Mouse (Mus musculus) intestine, embryonic 16.5 days (tissue): ENCODE data around the gene Tomt. TPM values are rescaled to one million over a fixed set of nuclear protein-coding genes. Genes with fewer than 3 reads are reported as not detected.
A peak's percentile ranks its signal among the peaks of the same experiment; 100 is the strongest.

Experiments used
- ATAC-seq: fragments of 200-750 bp; cut with Nextera tagmentation; 2 replicates; pipeline ENCODE4 v1.8.0; 2017; ENCODE audit warnings: moderate TSS enrichment, moderate library complexity
- H3K27ac ChIP-seq: fragments of 300-500 bp; sonication (generic); 2 replicates; pipeline ENCODE4 v1.5.1; 2014; ENCODE audit warnings: mild to moderate bottlenecking, low read length
- H3K27me3 ChIP-seq: fragments of 300-500 bp; sonication (generic); replicated peaks from 2 replicates; pipeline ENCODE4 v1.6.1; 2014; ENCODE audit warnings: low read length, control low read depth, mixed read lengths; ENCODE audit not compliant: control insufficient read depth, insufficient read depth
- H3K36me3 ChIP-seq: fragments of 300-500 bp; sonication (generic); 2 replicates; pipeline ENCODE4 v1.6.1; 2014; ENCODE audit warnings: low read length, control low read depth; ENCODE audit not compliant: control insufficient read depth, insufficient read depth
- H3K4me1 ChIP-seq: fragments of 300-500 bp; sonication (generic); 2 replicates; pipeline ENCODE4 v1.6.1; 2014; ENCODE audit warnings: low read length, control low read depth, mixed read lengths; ENCODE audit not compliant: control insufficient read depth, insufficient read depth
- H3K4me2 ChIP-seq: fragments of 300-500 bp; sonication (generic); 2 replicates; pipeline ENCODE4 v1.6.1; 2014; ENCODE audit warnings: low read depth, low read length, control low read depth
- H3K4me3 ChIP-seq: fragments of 300-500 bp; sonication (generic); 2 replicates; pipeline ENCODE4 v1.5.1; 2014; ENCODE audit warnings: mild to moderate bottlenecking, low read length
- H3K9ac ChIP-seq: fragments of 300-500 bp; sonication (generic); 2 replicates; pipeline ENCODE4 v1.6.1; 2014; ENCODE audit warnings: low read depth, low read length
- H3K9me3 ChIP-seq: fragments of 300-500 bp; sonication (generic); 2 replicates; pipeline ENCODE4 v1.6.1; 2016; ENCODE audit warnings: low read length, control low read depth; ENCODE audit not compliant: control insufficient read depth
- WGBS: fragments of 180-500 bp; shearing (Covaris S2); extraction: QIAGEN DNeasy Blood & Tissue Kit; methylation state at CpG from one replicate; pipeline ENCODE4 v1.1.7; 2014; 5-methylcytosine and 5-hydroxymethylcytosine counted together
- polyA plus RNA-seq: library from polyadenylated mRNA; unstranded; fragments of >200 nt; fragmentation: Nextera tagmentation; extraction: Ambion mirVana; gene quantifications from 2 replicates; pipeline ENCODE4 v1.2.1, GENCODE M21; 2015

The Tomt gene
- polyA plus RNA-seq, 1 experiment from 2014 or later = 0.24 TPM

DNA sequence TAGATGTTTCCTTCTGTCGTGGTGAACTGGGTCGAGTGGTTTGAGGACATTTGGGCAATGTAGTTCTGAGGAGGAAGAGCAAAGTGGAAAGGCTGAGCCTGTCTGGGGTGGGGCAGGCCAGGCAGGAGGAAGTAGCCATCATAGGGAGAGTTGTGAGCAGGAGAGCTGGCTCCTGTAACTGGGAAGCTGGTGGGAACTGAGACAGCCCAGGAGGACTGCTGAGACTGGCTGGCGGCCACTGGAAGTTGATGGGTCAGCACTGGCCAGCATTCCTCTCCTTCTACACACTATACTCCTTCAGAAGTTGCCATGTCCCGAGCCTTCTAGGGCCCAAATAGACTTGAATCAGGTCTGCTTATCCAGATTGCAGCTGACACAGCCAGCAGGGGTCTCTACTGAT is 2.2 kb upstream of the Tomt start:
- 0 out of 2 replicates have a peak overlapping the region, but pooled peaks have one; percentile 22 for H3K9ac ChIP-seq
- H3K4me3 ChIP-seq = no peak overlapping the region
- H3K4me2 ChIP-seq = 0 out of 2 replicates have a peak overlapping the region, but pooled peaks have one; percentile 16
- peaks cover 21% of the 10 kb centered on the region for H3K4me1 ChIP-seq
- no peak for ATAC-seq
- no peaks in the 10 kb centered on the region for H3K9me3 ChIP-seq
- 0 out of 2 replicates have a peak overlapping the region, but pooled peaks have one; percentile 14 for H3K27ac ChIP-seq
- no peaks in the 10 kb centered on the region for H3K27me3 ChIP-seq
- peaks cover 14% of the 10 kb centered on the region for H3K36me3 ChIP-seq
- WGBS = 67% methylated on average over 4 of the region's 4 CpGs

GRCm38 (mm10) chr7:101906696-101907095 is 537 bp upstream of the Tomt start:
- H3K27ac ChIP-seq = peak overlapping the region; percentile 99
- WGBS = 59% methylated on average over 8 of the region's 8 CpGs
- peak overlapping the region; percentile 68 for H3K4me2 ChIP-seq
- no peak for ATAC-seq
- H3K9me3 ChIP-seq = no peaks in the 10 kb centered on the region
- peaks cover 21% of the 10 kb centered on the region for H3K4me1 ChIP-seq
- peak overlapping the region; percentile 95 for H3K9ac ChIP-seq
- peaks cover 9% of the 10 kb centered on the region for H3K36me3 ChIP-seq
- peak overlapping the region; percentile 91 for H3K4me3 ChIP-seq
- H3K27me3 ChIP-seq = no peaks in the 10 kb centered on the region

- WGBS = under 1% methylated on average over 61 of the region's 61 CpGs
- H3K36me3 ChIP-seq = peaks cover 6% of the 10 kb centered on the region
These were observed 435 bp downstream of the Tomt start, which contains the start of gene Lamtor1 for GRCm38 (mm10) chr7:101905561-101906286. Gene Lamtor1 (plus strand): TSS chr7:101905904.

DNA sequence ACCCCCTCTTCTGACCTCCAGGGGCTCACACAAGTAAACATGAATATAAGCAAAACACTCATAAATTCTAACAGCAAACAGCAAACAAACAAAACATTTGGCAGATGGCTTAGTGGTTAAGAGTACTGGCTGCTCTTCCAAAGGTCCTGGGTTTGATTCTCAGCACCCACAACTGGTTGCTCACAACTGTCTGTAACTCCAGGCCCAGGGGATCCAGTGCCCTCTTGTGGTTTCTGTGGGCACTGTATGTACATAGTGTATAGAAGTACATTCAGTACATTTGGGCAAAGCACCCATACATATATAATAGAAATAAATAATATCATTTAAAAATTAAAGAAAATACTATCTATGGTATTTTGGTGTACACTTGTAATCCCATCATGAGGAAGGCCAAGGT is 3.3 kb downstream of the Tomt start:
- Histone ChIP-seq H3K27ac (no peak overlapping the region), H3K9ac (no peak overlapping the region), H3K9me3 (no peaks in the 10 kb centered on the region), H3K4me1 (peaks cover 14% of the 10 kb centered on the region), H3K4me2 (no peak overlapping the region), H3K4me3 (no peak overlapping the region), H3K36me3 (no peaks in the 10 kb centered on the region), H3K27me3 (no peaks in the 10 kb centered on the region)
- no peak for ATAC-seq

More at GRCm38 (mm10) chr7:101905561-101906286, 435 bp downstream of the Tomt start, which contains the start of gene Lamtor1:
- H3K27ac ChIP-seq = peak within 1 kb of the TSS; percentile 99
- no peaks in the 10 kb centered on the region for H3K27me3 ChIP-seq
- H3K4me2 ChIP-seq = peak within 1 kb of the TSS; percentile 68
- peak; percentile 97 for ATAC-seq
- H3K4me1 ChIP-seq = peaks cover 21% of the 10 kb centered on the region
- peak within 1 kb of the TSS; percentile 95 for H3K9ac ChIP-seq
- H3K9me3 ChIP-seq = no peaks in the 10 kb centered on the region
- peak within 1 kb of the TSS; percentile 91 for H3K4me3 ChIP-seq

GRCm38 (mm10) chr7:101901969-101902368 is 4.2 kb downstream of the Tomt start:
- 93% methylated on average over 10 of the region's 10 CpGs for WGBS
- no peak for ATAC-seq
- H3K36me3 ChIP-seq = no peaks in the 10 kb centered on the region
- H3K9ac ChIP-seq = no peak overlapping the region
- H3K27ac ChIP-seq = no peak overlapping the region
- H3K27me3 ChIP-seq = no peaks in the 10 kb centered on the region
- H3K4me2 ChIP-seq = no peak overlapping the region
- no peaks in the 10 kb centered on the region for H3K9me3 ChIP-seq
- no peak overlapping the region for H3K4me3 ChIP-seq
- peaks cover 9% of the 10 kb centered on the region for H3K4me1 ChIP-seq

- H3K4me1 ChIP-seq = peaks cover 4% of the 10 kb centered on the region
- no peak for ATAC-seq
- no peaks in the 10 kb centered on the region for H3K36me3 ChIP-seq
- H3K9ac ChIP-seq = peak overlapping the region; percentile 14; the same call in 1 of the 2 replicates
- H3K27ac ChIP-seq = no peak overlapping the region
- H3K27me3 ChIP-seq = no peaks in the 10 kb centered on the region
- no peaks in the 10 kb centered on the region for H3K9me3 ChIP-seq
- 93% methylated on average over 16 of the region's 16 CpGs for WGBS
- H3K4me2 ChIP-seq = no peak overlapping the region
- no peak overlapping the region for H3K4me3 ChIP-seq
These were observed 5.6 kb downstream of the Tomt start for GRCm38 (mm10) chr7:101900331-101901097.

DNA sequence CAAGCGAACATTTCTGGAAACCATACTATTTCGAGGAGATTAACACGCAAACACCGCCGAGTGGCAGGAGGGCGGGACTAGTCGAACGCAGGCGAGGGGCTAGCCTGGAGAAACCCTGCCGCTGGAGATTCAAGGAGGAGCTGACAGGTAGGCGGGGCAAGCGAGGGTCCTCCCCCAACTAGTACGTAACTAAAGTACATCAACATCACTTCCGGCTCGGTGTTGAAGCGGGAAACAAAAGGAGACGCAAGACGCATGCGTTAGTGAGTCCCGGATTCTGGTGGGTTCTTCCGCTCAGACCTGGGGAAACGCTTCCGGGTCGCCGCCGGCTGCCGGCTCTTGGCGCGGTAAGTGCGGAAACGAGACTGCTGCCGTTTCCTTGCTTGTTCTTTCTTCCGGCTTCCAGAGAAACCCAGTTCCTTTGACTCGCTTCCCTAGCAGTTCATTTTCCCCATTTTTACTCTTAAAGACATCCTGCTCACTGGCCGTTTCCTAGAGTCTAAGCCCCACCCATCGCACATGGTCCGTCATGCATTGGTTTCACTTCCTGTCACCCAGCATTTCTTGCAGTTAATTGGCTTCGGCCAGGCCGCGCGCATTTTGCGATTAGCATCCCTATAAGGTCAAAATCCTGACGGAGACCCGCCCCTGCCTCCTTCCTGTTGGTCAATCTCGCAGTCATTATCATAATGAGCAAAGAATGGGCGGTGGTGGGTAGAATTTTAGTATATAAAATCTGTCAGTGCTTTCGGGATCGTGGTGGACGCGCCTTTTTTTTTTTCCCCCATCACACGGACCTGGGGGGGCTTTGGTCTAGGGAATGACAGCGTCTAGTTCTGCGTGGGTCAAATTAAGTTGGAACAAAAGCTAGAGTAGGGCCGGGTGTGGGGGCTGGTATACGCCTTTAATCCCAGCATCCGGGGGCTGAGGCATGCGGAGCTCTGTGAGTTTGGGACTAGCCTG is 9.8 kb downstream of the Tomt start:
- WGBS = under 1% methylated on average over 57 of the region's 57 CpGs
- no peaks in the 10 kb centered on the region for H3K36me3 ChIP-seq
- H3K4me1 ChIP-seq = no peaks in the 10 kb centered on the region; the same call in 1 of the 2 replicates
- no peaks in the 10 kb centered on the region for H3K9me3 ChIP-seq
- peak overlapping the region; percentile 67 for H3K4me3 ChIP-seq
- ATAC-seq = peak; percentile 99
- H3K9ac ChIP-seq = peak overlapping the region; percentile 69
- peak overlapping the region; percentile 87 for H3K27ac ChIP-seq
- H3K27me3 ChIP-seq = no peaks in the 10 kb centered on the region
- H3K4me2 ChIP-seq = peak overlapping the region; percentile 61

GRCm38 (mm10) chr7:101895695-101896094 is 10.5 kb downstream of the Tomt start:
- WGBS = 30% methylated on average over 9 of the region's 9 CpGs
- Histone ChIP-seq H3K9me3 (no peaks in the 10 kb centered on the region), H3K27ac (peak overlapping the region; percentile 56), H3K4me3 (peak overlapping the region; percentile 67), H3K27me3 (no peaks in the 10 kb centered on the region), H3K4me2 (peak overlapping the region; percentile 39), H3K36me3 (no peaks in the 10 kb centered on the region), H3K9ac (peak overlapping the region; percentile 60), H3K4me1 (no peaks in the 10 kb centered on the region; the same call in 1 of the 2 replicates)
- ATAC-seq = peak; percentile 4
